Mouse (Mus musculus): ENCODE data around the gene Hivep3.

DNA sequence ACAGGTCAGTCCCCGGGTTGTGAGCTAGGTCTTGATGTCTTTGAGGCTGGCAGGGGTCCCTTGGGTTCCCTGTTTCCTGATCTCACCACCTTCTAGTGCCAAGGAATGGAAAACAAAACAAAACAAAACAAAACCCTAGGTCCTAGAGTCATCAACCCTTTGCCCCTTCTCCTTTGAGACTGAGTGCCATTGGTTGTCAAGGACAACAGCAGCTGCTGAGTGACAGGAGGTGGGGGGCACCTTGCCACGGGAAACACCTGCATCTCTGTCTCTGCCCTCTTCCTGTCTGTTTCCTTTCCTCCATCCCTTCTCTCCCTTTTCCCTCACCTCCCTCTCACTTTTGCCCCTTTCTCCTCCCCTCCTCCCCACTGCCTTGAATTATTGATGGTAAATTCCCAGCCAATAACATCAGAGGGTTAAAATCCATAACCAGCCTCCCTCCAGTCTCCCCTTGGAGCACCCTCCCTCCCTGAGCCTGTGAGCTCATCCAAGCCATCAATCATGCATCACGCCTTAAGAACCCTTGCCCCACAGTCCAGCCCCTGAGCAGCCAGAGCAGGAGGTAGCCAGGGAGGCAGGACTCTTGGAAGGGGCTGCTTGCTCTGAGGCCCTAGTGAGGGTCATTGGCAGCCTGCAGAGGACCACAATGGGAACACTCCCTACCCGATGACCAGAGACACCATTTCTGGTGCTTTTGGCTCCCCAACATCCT is 253.9 kb downstream of the Hivep3 start:
- TF ChIP-seq CTCF (IDR thresholded peaks at IDR 0.05; ENCODE audit: insufficient read depth, low read length): no peak
- no peak for TF ChIP-seq POLR2A (IDR thresholded peaks at IDR 0.05; ENCODE audit: borderline replicate concordance, extremely low read depth, low read depth, low read length)

Data from lung, adult 2 months (tissue).